Mouse (Mus musculus) midbrain, embryonic 16.5 days (tissue): Measurements from ENCODE around the gene Tex44. TPM values are rescaled to one million over a fixed set of nuclear protein-coding genes. Genes with fewer than 3 reads are reported as not detected.
"Not testable (repeated sequence)": the region's sequence is repeated elsewhere in the genome, so short reads cannot be mapped to it uniquely, and the experiment has no call there.

Experiments
- ATAC-seq: fragments of 200-750 bp; cut with Nextera tagmentation; 2 replicates; pipeline ENCODE4 v1.8.0; 2017; ENCODE audit warnings: moderate TSS enrichment
- H3K27ac ChIP-seq: fragments of 300-500 bp; sonication (generic); 2 replicates; pipeline ENCODE4 v1.5.1; 2014; ENCODE audit warnings: mild to moderate bottlenecking, low read length, mixed read lengths
- H3K27me3 ChIP-seq: fragments of 300-500 bp; sonication (generic); 2 replicates; pipeline ENCODE4 v1.6.1; 2014; ENCODE audit warnings: low read depth, low read length, mixed read lengths; ENCODE audit not compliant: control insufficient read depth, insufficient read depth
- H3K36me3 ChIP-seq: fragments of 300-500 bp; sonication (generic); 2 replicates; pipeline ENCODE4 v1.6.1; 2014; ENCODE audit warnings: mild to moderate bottlenecking, low read length, moderate library complexity, mixed read lengths; ENCODE audit not compliant: control insufficient read depth, insufficient read depth
- H3K4me1 ChIP-seq: fragments of 300-500 bp; sonication (generic); 2 replicates; pipeline ENCODE4 v1.6.1; 2014; ENCODE audit warnings: mild to moderate bottlenecking, low read length, mixed read lengths; ENCODE audit not compliant: control insufficient read depth, insufficient read depth
- H3K4me2 ChIP-seq: fragments of 300-500 bp; sonication (generic); 2 replicates; pipeline ENCODE4 v1.6.1; 2014; ENCODE audit warnings: mild to moderate bottlenecking, low read length, mixed read lengths
- H3K4me3 ChIP-seq: fragments of 300-500 bp; sonication (generic); 2 replicates; pipeline ENCODE4 v1.5.1; 2014; ENCODE audit warnings: low read depth, mild to moderate bottlenecking, low read length, moderate library complexity, mixed read lengths
- H3K9ac ChIP-seq: fragments of 300-500 bp; sonication (generic); 2 replicates; pipeline ENCODE4 v1.6.1; 2014; ENCODE audit warnings: low read depth, low read length, mixed read lengths
- H3K9me3 ChIP-seq: fragments of 300-500 bp; sonication (generic); replicated peaks from 2 replicates; pipeline ENCODE4 v1.6.1; 2014; ENCODE audit warnings: mild to moderate bottlenecking, low read length, mixed read lengths; ENCODE audit not compliant: control insufficient read depth, poor library complexity, severe bottlenecking
- WGBS: fragments of 180-500 bp; shearing (Covaris S2); extraction: QIAGEN DNeasy Blood & Tissue Kit; methylation state at CpG from one replicate; pipeline ENCODE4 v1.1.7; 2014; 5-methylcytosine and 5-hydroxymethylcytosine counted together
- polyA plus RNA-seq: library from polyadenylated mRNA; unstranded; fragments of >200 nt; fragmentation: Nextera tagmentation; extraction: Ambion mirVana; gene quantifications from 2 replicates; pipeline ENCODE4 v1.2.1, GENCODE M21; 2015

Tex44 gene
- polyA plus RNA-seq, 1 experiment from 2014 or later, result not detected

GRCm38 (mm10) chr1:86469876-86470275, 43.7 kb downstream of the Tex44 start:
- H3K27ac ChIP-seq, result no peak overlapping the region
- WGBS, result 96% methylated on average over 4 of the region's 4 CpGs

GRCm38 (mm10) chr1:86470519-86471181, 44.5 kb downstream of the Tex44 start:
- Histone ChIP-seq H3K4me1 (0 out of 2 replicates have a peak, but pooled peaks cover 2% of the 10 kb centered on the region), H3K27me3 (no peaks in the 10 kb centered on the region), H3K9me3 (no peaks in the 10 kb centered on the region), H3K27ac (no peak overlapping the region), H3K36me3 (no peaks in the 10 kb centered on the region), H3K4me2 (no peak overlapping the region), H3K9ac (no peak overlapping the region), H3K4me3 (no peak overlapping the region)
- WGBS, result 81% methylated on average over 12 of the region's 12 CpGs
- ATAC-seq, result no peak

More at GRCm38 (mm10) chr1:86469876-86470275, 43.7 kb downstream of the Tex44 start:
- Histone ChIP-seq H3K9ac (no peak overlapping the region), H3K27me3 (no peaks in the 10 kb centered on the region), H3K4me1 (0 out of 2 replicates have a peak, but pooled peaks cover 2% of the 10 kb centered on the region), H3K4me3 (no peak overlapping the region), H3K4me2 (no peak overlapping the region), H3K9me3 (no peaks in the 10 kb centered on the region), H3K36me3 (no peaks in the 10 kb centered on the region)
- no peak for ATAC-seq

GRCm38 (mm10) chr1:86471504-86471961, 45.4 kb downstream of the Tex44 start:
- not testable (repeated sequence) for H3K27ac ChIP-seq, H3K4me3 ChIP-seq, H3K36me3 ChIP-seq, H3K27me3 ChIP-seq, ATAC-seq, H3K4me2 ChIP-seq, H3K4me1 ChIP-seq, H3K9me3 ChIP-seq, H3K9ac ChIP-seq
- 74% methylated on average over 11 of the region's 11 CpGs for WGBS

GRCm38 (mm10) chr1:86472197-86472952, 46.2 kb downstream of the Tex44 start:
- Histone ChIP-seq H3K9me3 (no peaks in the 10 kb centered on the region), H3K9ac (peak overlapping the region; percentile 52), H3K4me2 (peak overlapping the region; percentile 34), H3K27ac (peak overlapping the region; percentile 50; the same call in 1 of the 2 replicates), H3K36me3 (no peaks in the 10 kb centered on the region), H3K4me1 (0 out of 2 replicates have a peak, but pooled peaks cover 2% of the 10 kb centered on the region), H3K27me3 (no peaks in the 10 kb centered on the region), H3K4me3 (no peak overlapping the region)
- 21% methylated on average over 31 of the region's 31 CpGs for WGBS
- ATAC-seq, result peak; percentile 32; the same call in 1 of the 2 replicates

GRCm38 (mm10) chr1:86473109-86473760, 47.1 kb downstream of the Tex44 start:
- H3K36me3 ChIP-seq, result no peaks in the 10 kb centered on the region
- no peak for ATAC-seq
- 0 out of 2 replicates have a peak, but pooled peaks cover 2% of the 10 kb centered on the region for H3K4me1 ChIP-seq
- H3K9me3 ChIP-seq, result no peaks in the 10 kb centered on the region
- H3K4me3 ChIP-seq, result no peak overlapping the region
- H3K27ac ChIP-seq, result no peak overlapping the region
- no peaks in the 10 kb centered on the region for H3K27me3 ChIP-seq
- H3K4me2 ChIP-seq, result no peak overlapping the region
- H3K9ac ChIP-seq, result no peak overlapping the region
- WGBS, result 93% methylated on average over 18 of the region's 18 CpGs

Other genes with a start within 250 kb of the Tex44 start
- 9.0 and 10.8 TPM in 2 replicates for gene B3gnt7, start 123.5 kb upstream of the Tex44 start, polyA plus RNA-seq
- 195 and 213 TPM in 2 replicates for gene Ncl, start 66.9 kb upstream of the Tex44 start, polyA plus RNA-seq
- 0.11 TPM in 1 of 2 replicates, not detected in the other for gene Nmur1, start 101 bp upstream of the Tex44 start, polyA plus RNA-seq
- 1,375 and 1,671 TPM in 2 replicates for gene Ptma, start 100.4 kb downstream of the Tex44 start, polyA plus RNA-seq
- gene Pde6d, start 156.3 kb downstream of the Tex44 start, polyA plus RNA-seq, result 105 and 109 TPM in 2 replicates
- gene Cops7b, start 156.6 kb downstream of the Tex44 start, polyA plus RNA-seq, result 63.0 and 64.9 TPM in 2 replicates
- gene Nppc, start 244.2 kb downstream of the Tex44 start, polyA plus RNA-seq, result 3.8 and 4.2 TPM in 2 replicates